Mouse (Mus musculus): ENCODE measurements around the gene Lrrc73. TPM values are rescaled to one million over a fixed set of nuclear protein-coding genes. Genes with fewer than 3 reads are reported as not detected.

Lrrc73 gene
- polyA plus RNA-seq, 1 experiment from 2014 or later = 0.46 TPM

DNA sequence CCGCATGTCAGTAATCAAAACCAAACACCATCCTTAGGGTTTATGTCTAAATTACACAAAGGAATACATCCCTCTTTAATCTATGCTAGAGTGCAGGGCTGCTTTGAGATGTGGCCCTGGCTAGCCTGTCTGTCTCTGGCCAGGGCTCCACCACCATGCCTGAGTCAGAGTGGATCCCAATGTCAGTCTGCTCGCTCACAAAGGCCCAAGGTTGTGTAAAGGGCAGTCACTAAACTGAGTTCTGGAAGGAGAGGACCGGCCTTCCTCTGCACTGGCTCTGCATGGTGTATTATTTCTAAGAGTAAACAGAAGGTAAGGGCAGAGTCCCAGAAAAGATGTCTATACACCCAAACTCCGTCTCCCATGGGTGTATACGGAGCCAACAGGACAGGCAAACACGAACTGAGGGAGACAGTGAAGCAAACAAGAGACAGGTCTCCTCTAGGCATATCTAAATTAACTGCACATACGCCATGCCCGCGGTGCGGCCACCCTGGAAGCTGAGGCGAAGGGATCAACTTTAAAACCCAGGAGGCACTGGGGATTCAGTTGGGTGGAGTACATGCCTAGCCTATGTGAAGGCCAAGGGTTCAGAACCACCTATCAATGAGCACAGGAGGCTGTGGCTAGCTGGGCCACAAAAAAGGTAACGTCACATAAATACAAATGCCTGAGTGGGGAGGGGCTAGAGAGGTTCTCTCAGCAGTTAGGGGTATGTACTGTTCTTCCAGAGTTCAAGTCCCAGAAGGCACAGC, 24.9 kb downstream of the Lrrc73 start:
- ATAC-seq = no peak
- no peaks in the 10 kb centered on the region for H3K9me3 ChIP-seq
- H3K4me1 ChIP-seq (replicated peaks) = peaks cover 4% of the 10 kb centered on the region; the same call in 1 of the 2 replicates
- H3K4me2 ChIP-seq (replicated peaks) = no peak overlapping the region
- 91% methylated on average over 12 of the region's 12 CpGs for WGBS
- no peaks in the 10 kb centered on the region for H3K27me3 ChIP-seq (replicated peaks)
- H3K4me3 ChIP-seq (replicated peaks) = no peak overlapping the region
- no peak overlapping the region for H3K27ac ChIP-seq
- peaks cover 11% of the 10 kb centered on the region for H3K36me3 ChIP-seq
- no peak overlapping the region for H3K9ac ChIP-seq

DNA sequence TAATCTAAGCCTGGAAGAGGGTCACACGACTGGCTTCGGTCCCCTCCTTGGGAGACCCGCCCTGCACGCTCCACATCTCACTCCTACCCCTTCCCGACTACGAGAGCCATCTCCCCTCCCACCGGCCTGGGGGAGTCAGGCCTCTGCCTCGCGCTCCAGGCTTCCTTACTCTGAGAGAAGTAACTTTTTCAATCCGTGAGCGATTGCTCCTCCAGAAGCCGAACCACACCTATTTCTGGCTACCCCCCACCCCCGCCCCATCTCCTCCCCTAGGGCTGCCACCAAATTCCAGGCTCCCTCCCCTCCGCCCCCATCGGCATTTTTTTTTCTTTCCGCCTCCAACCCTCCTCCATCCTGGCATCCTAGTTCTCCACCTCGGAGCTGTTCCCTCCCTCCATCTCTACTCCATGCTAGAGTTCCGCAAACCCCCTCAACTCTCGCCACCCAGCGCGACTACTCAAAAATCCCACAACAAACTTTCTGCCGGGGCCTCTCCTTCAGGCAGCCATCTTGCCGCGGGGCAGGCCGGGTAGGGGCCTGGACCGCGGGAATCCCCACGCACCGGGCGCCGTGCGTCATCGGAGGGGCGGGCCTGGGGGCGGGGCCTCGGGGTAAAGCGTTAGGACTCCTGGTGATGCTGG, 29.3 kb downstream of the Lrrc73 start, which contains the start of gene Tjap1:
Tjap1 (minus strand) TSS at position 544 of the 641 bp plus-strand sequence.
- 0% methylated on average over 37 of the region's 37 CpGs for WGBS
- Histone ChIP-seq H3K4me3 (replicated peaks) (peak within 1 kb of the TSS; percentile 64), H3K27me3 (replicated peaks) (no peaks in the 10 kb centered on the region)

DNA sequence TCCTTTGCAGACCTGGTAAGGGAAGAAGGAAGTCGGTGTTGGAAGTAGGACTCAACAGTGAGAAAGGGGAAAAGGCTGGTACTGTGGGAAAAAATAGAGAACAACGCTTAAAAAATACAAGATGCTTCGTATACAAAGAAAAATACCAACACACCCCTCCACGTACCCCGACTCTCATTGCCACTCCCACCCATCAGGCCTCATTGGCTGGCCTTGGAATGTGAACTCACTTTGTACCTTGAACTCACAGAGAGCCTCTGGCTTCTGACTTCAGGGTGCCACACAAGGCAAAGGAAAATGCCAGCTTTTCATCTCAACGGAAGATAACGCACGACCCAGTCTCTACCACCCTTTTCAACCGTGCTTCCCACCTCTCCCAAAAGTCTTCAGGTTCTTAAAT, 29.8 kb downstream of the Lrrc73 start:
- H3K9ac ChIP-seq = peak overlapping the region; percentile 78; the same call in 1 of the 2 replicates
- H3K4me3 ChIP-seq (replicated peaks) = peak overlapping the region; percentile 64
- H3K4me1 ChIP-seq (replicated peaks) = peaks cover 13% of the 10 kb centered on the region; the same call in 1 of the 2 replicates
- H3K36me3 ChIP-seq = peaks cover 8% of the 10 kb centered on the region
- peak; percentile 74 for ATAC-seq
- no peaks in the 10 kb centered on the region for H3K27me3 ChIP-seq (replicated peaks)
- 22% methylated on average over 9 of the region's 9 CpGs for WGBS
- peak overlapping the region; percentile 90 for H3K4me2 ChIP-seq (replicated peaks)
- H3K27ac ChIP-seq = peak overlapping the region; percentile 89; the same call in 1 of the 2 replicates
- no peaks in the 10 kb centered on the region for H3K9me3 ChIP-seq

More for the DNA sequence above, 29.3 kb downstream of the Lrrc73 start, which contains the start of gene Tjap1:
- peaks cover 7% of the 10 kb centered on the region; the same call in 1 of the 2 replicates for H3K4me1 ChIP-seq (replicated peaks)
- H3K36me3 ChIP-seq = peaks cover 11% of the 10 kb centered on the region
- H3K27ac ChIP-seq = peak within 1 kb of the TSS; percentile 89
- H3K9me3 ChIP-seq = no peaks in the 10 kb centered on the region
- H3K9ac ChIP-seq = peak within 1 kb of the TSS; percentile 78
- peak; percentile 99 for ATAC-seq
- peak within 1 kb of the TSS; percentile 90 for H3K4me2 ChIP-seq (replicated peaks)

DNA sequence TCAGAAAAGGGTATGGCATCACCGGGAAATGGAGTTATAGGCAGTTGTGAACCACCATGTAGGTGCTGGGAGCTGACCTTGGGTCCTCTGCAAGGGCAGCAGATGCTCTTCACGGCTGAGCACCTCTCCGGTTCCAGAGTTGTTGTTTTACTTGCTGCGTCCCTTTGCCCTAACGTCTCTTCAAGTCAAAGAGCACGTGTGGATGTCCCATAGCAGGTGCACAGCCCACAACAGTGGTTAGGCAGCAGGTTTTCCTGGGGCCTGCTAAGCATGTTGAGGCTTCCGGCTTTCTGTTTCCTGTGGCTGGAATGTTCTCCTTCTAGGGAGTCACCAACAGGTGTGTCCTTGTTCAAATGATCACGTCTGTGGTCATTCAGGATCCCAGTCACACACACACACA, 30.6 kb downstream of the Lrrc73 start:
- Histone ChIP-seq H3K9me3 (no peaks in the 10 kb centered on the region), H3K27me3 (replicated peaks) (no peaks in the 10 kb centered on the region), H3K27ac (no peak overlapping the region), H3K4me2 (replicated peaks) (no peak overlapping the region), H3K36me3 (peaks cover under 1% of the 10 kb centered on the region; the same call in 1 of the 2 replicates), H3K4me3 (replicated peaks) (no peak overlapping the region), H3K4me1 (replicated peaks) (peaks cover 16% of the 10 kb centered on the region; the same call in 1 of the 2 replicates), H3K9ac (no peak overlapping the region)
- WGBS = 88% methylated on average over 8 of the region's 8 CpGs
- no peak for ATAC-seq

DNA sequence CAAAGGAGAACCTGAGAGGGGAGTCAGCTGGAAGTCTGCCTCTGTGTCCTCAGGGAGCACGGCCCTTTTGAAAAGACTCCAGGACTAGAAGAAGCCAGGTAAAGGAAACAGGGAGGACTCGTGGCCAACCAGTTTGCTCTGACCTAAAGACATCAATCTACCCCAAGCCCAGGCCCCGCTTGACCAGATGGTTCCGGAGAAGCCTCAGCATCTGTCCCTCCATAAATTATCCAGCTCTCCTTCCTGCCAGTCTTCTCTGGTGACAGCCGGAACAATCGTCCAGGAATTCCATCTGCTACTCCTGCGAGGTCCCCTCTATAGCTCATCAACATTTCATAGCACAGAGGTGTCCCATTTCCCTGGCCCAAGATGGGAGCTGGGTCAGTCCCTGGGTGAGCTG, 31.3 kb downstream of the Lrrc73 start:
- no peak overlapping the region for H3K4me2 ChIP-seq (replicated peaks)
- H3K9ac ChIP-seq = no peak overlapping the region
- WGBS = 49% methylated on average over 7 of the region's 7 CpGs
- no peaks in the 10 kb centered on the region for H3K27me3 ChIP-seq (replicated peaks)
- H3K4me3 ChIP-seq (replicated peaks) = no peak overlapping the region
- no peak for ATAC-seq
- H3K36me3 ChIP-seq = no peaks in the 10 kb centered on the region
- H3K9me3 ChIP-seq = no peaks in the 10 kb centered on the region
- H3K4me1 ChIP-seq (replicated peaks) = peaks cover 16% of the 10 kb centered on the region; the same call in 1 of the 2 replicates
- no peak overlapping the region for H3K27ac ChIP-seq

DNA sequence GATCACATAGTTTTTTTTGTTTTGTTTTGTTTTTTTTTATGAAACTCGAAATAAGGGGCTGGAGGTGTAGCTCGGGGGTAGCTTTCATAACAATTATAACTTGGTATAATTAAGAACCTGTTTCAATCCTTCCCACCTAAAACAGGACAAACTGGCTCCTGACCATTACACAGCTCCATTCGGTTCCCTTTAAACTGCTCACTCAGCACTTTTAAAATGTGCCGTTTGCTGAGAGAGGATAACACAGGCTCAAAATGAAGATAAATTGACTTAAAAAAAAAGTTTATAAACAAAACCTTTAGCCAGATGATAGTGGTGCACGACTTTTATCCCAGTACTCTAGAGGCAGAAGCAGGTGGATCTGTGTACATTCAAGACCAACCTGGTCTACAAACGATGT, 32.1 kb downstream of the Lrrc73 start:
- no peaks in the 10 kb centered on the region for H3K36me3 ChIP-seq
- H3K4me1 ChIP-seq (replicated peaks) = peaks cover 16% of the 10 kb centered on the region; the same call in 1 of the 2 replicates
- H3K4me3 ChIP-seq (replicated peaks) = no peak overlapping the region
- H3K27ac ChIP-seq = no peak overlapping the region
- H3K27me3 ChIP-seq (replicated peaks) = no peaks in the 10 kb centered on the region
- 42% methylated on average over 6 of the region's 6 CpGs for WGBS
- H3K9ac ChIP-seq = no peak overlapping the region
- ATAC-seq = no peak
- no peaks in the 10 kb centered on the region for H3K9me3 ChIP-seq
- H3K4me2 ChIP-seq (replicated peaks) = no peak overlapping the region

DNA sequence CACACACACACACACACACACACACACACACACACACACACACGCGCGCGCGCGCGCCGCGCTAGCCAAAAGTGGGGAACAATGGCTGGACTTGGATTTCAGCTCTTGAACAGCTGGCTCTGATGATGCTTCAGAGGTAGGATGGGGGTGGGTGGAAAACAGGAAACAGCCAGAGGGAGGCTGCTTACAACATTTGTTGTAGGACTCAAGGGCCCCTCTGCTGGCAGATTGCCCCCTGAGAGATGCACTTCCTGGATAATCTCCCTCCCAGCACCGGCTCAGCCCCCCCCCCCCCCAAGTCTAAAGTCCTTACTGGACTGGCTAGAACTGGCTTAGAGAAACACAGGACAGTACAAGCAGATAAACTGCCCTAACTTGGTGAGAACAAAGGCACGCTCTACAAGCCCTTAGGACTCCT, 34.4 kb downstream of the Lrrc73 start:
- peak overlapping the region; percentile 19; the same call in 1 of the 2 replicates for H3K4me2 ChIP-seq (replicated peaks)
- no peak overlapping the region for H3K9ac ChIP-seq
- no peaks in the 10 kb centered on the region for H3K27me3 ChIP-seq (replicated peaks)
- peak overlapping the region; percentile 54; the same call in 1 of the 2 replicates for H3K27ac ChIP-seq
- peaks cover 12% of the 10 kb centered on the region; the same call in 1 of the 2 replicates for H3K4me1 ChIP-seq (replicated peaks)
- H3K9me3 ChIP-seq = no peaks in the 10 kb centered on the region
- no peak overlapping the region for H3K4me3 ChIP-seq (replicated peaks)
- H3K36me3 ChIP-seq = no peaks in the 10 kb centered on the region
- 61% methylated on average over 11 of the region's 11 CpGs for WGBS
- ATAC-seq = peak; percentile 59

DNA sequence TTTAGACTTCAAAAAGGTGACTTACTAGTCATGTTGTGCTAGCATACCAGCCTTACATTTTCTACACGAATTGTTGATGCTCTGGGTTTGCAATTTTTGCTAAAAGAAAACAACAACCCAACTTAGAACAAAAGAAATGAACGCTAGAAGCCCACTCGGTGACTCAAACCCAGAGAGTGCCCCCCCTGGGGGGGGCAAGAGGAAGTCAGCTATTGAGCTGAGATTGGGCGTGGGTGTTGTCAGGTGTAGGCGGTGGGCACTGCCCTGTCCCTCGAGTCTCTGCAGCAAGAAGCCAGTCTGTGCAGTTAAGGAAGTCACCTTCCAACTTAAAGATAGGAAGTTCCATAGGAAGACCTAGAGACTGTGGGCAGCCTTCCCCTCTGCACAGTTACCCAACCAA, 43.3 kb downstream of the Lrrc73 start:
- H3K9ac ChIP-seq = no peak overlapping the region
- peaks cover 16% of the 10 kb centered on the region for H3K4me1 ChIP-seq (replicated peaks)
- no peaks in the 10 kb centered on the region for H3K9me3 ChIP-seq
- no peaks in the 10 kb centered on the region for H3K36me3 ChIP-seq
- no peak overlapping the region for H3K4me3 ChIP-seq (replicated peaks)
- H3K27me3 ChIP-seq (replicated peaks) = peaks cover 48% of the 10 kb centered on the region
- 40% methylated on average over 6 of the region's 6 CpGs for WGBS
- no peak for ATAC-seq
- H3K4me2 ChIP-seq (replicated peaks) = no peak overlapping the region
- no peak overlapping the region for H3K27ac ChIP-seq

DNA sequence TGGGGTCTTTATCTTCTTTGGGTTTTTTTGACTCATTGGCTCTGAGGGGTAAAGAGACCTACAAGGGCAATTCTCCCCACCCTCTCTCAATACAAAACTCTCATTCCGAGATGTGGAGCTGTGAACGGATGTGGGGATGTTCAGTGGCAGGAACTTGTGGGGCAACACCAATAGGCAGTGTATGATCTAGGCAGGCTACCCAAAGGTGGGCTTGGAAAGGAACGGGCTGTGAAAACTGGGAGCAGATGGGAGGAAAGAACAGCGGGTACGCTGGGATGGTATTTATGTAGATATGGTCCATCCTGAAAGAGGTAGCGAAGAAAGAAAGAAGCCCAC, 43.7 kb downstream of the Lrrc73 start:
- Histone ChIP-seq H3K4me2 (replicated peaks) (peak overlapping the region; percentile 100), H3K27me3 (replicated peaks) (peaks cover 48% of the 10 kb centered on the region), H3K9me3 (no peaks in the 10 kb centered on the region), H3K4me1 (replicated peaks) (peaks cover 16% of the 10 kb centered on the region), H3K4me3 (replicated peaks) (peak overlapping the region; percentile 58), H3K27ac (no peak overlapping the region), H3K36me3 (no peaks in the 10 kb centered on the region), H3K9ac (peak overlapping the region; percentile 50)
- 12% methylated on average over 6 of the region's 6 CpGs for WGBS
- ATAC-seq = no peak

DNA sequence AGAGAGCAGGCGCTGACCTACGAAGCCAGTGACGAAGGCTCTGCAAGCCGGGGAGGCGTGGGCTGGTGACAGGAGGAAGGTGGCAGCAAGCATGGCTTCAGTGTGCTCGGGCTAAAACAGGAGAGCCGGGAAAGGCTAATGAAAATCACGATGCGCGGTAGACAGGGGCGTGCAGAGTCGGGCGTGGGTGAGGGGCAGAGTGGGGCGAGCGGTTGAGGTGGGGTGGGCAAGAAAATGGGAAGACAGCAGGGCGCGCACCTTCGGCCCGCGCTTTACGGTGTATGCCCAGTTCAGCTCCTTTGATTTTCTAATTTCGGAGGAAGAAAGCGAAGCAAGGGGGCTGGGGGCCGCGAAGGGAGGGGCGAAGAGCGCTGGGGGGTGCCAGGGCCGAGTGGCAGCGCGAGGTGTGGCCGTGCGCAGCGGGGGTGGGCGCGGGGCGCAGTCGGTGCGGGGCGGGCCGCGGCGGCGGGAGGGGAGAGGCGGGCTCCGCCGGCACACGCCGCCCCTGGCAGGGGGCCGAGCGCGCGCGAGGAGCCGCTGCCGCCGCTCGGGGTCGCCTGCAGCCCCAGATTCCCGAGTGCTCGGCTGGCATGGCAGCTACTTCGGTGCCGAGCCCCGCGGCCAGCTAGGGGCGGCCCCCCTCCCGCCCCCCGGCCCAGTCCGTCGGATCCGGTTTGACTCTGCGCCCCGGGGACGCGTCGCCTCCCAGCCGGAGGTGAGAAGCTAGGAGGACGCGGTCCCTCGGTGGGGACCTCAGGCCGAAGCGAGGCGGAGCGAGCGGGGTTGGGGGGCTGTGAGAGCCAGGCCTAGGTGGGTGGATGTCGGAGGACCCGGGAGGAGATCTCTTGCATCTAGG, 44.3 kb downstream of the Lrrc73 start, which contains the start of gene Dlk2:
Dlk2 (plus strand) TSS at position 58 of the 856 bp plus-strand sequence.
- peak within 1 kb of the TSS; percentile 58 for H3K4me3 ChIP-seq (replicated peaks)
- peak within 1 kb of the TSS; percentile 50 for H3K9ac ChIP-seq
- peaks cover 16% of the 10 kb centered on the region for H3K4me1 ChIP-seq (replicated peaks)
- no peaks in the 10 kb centered on the region for H3K9me3 ChIP-seq
- H3K36me3 ChIP-seq = no peaks in the 10 kb centered on the region
- H3K27me3 ChIP-seq (replicated peaks) = peaks cover 48% of the 10 kb centered on the region
- WGBS = 1% methylated on average over 78 of the region's 86 CpGs
- H3K4me2 ChIP-seq (replicated peaks) = peak within 1 kb of the TSS; percentile 100
- no peak within 1 kb of the TSS for H3K27ac ChIP-seq
- ATAC-seq = peak; percentile 32; the same call in 1 of the 2 replicates

DNA sequence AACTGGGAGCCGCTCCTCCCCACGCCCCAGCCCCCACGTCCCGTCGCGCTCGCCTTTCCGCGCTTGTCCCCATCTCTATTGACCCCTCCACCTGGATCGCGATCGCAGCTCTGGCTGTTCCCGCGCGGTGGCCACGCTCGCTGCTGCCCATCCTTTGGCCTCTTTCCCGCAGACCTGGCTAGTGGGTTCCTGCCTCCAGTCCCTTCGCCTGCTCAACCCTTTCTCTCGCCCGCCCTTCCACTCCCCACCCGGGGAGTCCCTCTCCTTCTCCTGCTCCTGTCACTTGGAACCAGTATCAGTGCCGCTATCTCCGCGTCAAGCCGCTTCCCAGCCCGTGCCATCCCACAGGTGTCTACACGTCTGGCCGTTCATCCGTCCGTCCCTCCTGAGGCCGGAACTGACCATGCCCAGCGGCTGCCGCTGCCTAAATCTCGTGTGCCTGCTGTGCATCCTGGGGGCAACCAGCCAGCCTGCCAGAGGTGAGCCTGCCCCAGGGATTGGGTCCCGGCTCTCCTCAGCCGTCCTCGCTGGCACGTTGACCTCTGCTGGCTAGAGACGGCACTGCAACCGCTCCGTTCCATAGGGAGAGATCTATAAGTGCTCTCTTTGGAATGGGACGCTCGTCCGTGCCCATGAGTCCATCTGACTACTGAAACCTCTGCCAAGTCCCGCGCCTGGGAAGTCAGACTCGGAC, 45.0 kb downstream of the Lrrc73 start:
- Histone ChIP-seq H3K9ac (peak overlapping the region; percentile 50), H3K27ac (no peak overlapping the region), H3K27me3 (replicated peaks) (peaks cover 46% of the 10 kb centered on the region), H3K9me3 (no peaks in the 10 kb centered on the region), H3K36me3 (no peaks in the 10 kb centered on the region), H3K4me3 (replicated peaks) (peak overlapping the region; percentile 58), H3K4me2 (replicated peaks) (peak overlapping the region; percentile 100), H3K4me1 (replicated peaks) (peaks cover 16% of the 10 kb centered on the region)
- WGBS = under 1% methylated on average over 48 of the region's 48 CpGs
- peak; percentile 93 for ATAC-seq
